Mouse (Mus musculus) kidney, adult 2 months (tissue): ENCODE measurements at regions not wholly inside any gene's neighbourhood (a gene's known extent, or its start where the extent isn't known, plus 50 kb on each side); places are given as distances from the start of the nearest gene placed in this dataset.

ENCODE experiments used
- CTCF ChIP-seq: fragments of 200-500 bp; conservative IDR thresholded peaks from 2 replicates; pipeline ENCODE4 v1.5.1; 2011; ENCODE audit warnings: low read depth, mild to moderate bottlenecking, control low read depth, low read length, moderate library complexity, mixed read lengths; ENCODE audit not compliant: insufficient read depth, insufficient read length
- POLR2A ChIP-seq: fragments of 200-500 bp; IDR thresholded peaks from one replicate; pipeline ENCODE4 v1.6.1; 2011; ENCODE audit warnings: low read depth, low read length, control low read depth

GRCm38 (mm10) chr2:145115043-145115442 is 52.5 kb upstream of the Slc24a3 start:
- TF ChIP-seq CTCF (no peak), POLR2A (no peak)
